Mouse (Mus musculus) liver, embryonic 13.5 days (tissue): ENCODE measurements around the gene Csrnp1. TPM values are rescaled to one million over a fixed set of nuclear protein-coding genes. Genes with fewer than 3 reads are reported as not detected.

Source experiments
- ATAC-seq: fragments of 200-750 bp; cut with Nextera tagmentation; 2 replicates; pipeline ENCODE4 v1.8.0; 2017; ENCODE audit warnings: low read depth, mild to moderate bottlenecking, moderate number of reproducible peaks, moderate library complexity
- DNase-seq: peaks from one replicate; pipeline ENCODE4 v3.0.0; 2022
- H3K27ac ChIP-seq: fragments of 300-500 bp; sonication (generic); 2 replicates; pipeline ENCODE4 v1.5.1; 2015; ENCODE audit warnings: moderate library complexity, mild to moderate bottlenecking, inconsistent platforms
- H3K27me3 ChIP-seq: fragments of 300-500 bp; sonication (generic); 2 replicates; pipeline ENCODE4 v1.6.1; 2015; ENCODE audit warnings: mild to moderate bottlenecking, inconsistent platforms
- H3K36me3 ChIP-seq: fragments of 300-500 bp; sonication (generic); 2 replicates; pipeline ENCODE4 v1.6.1; 2015; ENCODE audit warnings: mild to moderate bottlenecking, inconsistent platforms
- H3K4me1 ChIP-seq: fragments of 300-500 bp; sonication (generic); replicated peaks from 2 replicates; pipeline ENCODE4 v1.6.1; 2015; ENCODE audit warnings: inconsistent platforms
- H3K4me2 ChIP-seq: fragments of 300-500 bp; sonication (generic); 2 replicates; pipeline ENCODE4 v1.6.1; 2015; ENCODE audit warnings: inconsistent platforms, mild to moderate bottlenecking, moderate library complexity
- H3K4me3 ChIP-seq: fragments of 300-500 bp; sonication (generic); replicated peaks from 2 replicates; pipeline ENCODE4 v1.5.1; 2015; ENCODE audit warnings: mild to moderate bottlenecking, inconsistent platforms
- H3K9ac ChIP-seq: fragments of 300-500 bp; sonication (generic); 2 replicates; pipeline ENCODE4 v1.6.1; 2015; ENCODE audit warnings: mild to moderate bottlenecking, inconsistent platforms
- H3K9me3 ChIP-seq: fragments of 300-500 bp; sonication (generic); replicated peaks from 2 replicates; pipeline ENCODE4 v1.6.1; 2016; ENCODE audit warnings: inconsistent platforms
- WGBS: fragments of 180-500 bp; shearing (Covaris S2); methylation state at CpG from one replicate; pipeline ENCODE4 v1.1.7; 2015; ENCODE audit not compliant: insufficient replicate concordance; 5-methylcytosine and 5-hydroxymethylcytosine counted together
- polyA plus RNA-seq: library from polyadenylated mRNA; unstranded; fragments of >200 nt; fragmentation: Nextera tagmentation; extraction: Ambion mirVana; gene quantifications from 2 replicates; pipeline ENCODE4 v1.2.1, GENCODE M21; 2015

Csrnp1 gene
- polyA plus RNA-seq, 1 experiment from 2014 or later: 1.3 TPM

- ATAC-seq: no peak
- H3K27me3 ChIP-seq: no peaks in the 10 kb centered on the region
- no peaks in the 10 kb centered on the region for H3K9me3 ChIP-seq
- no peak for DNase-seq
- WGBS: 83% methylated on average over 26 of the region's 26 CpGs
- no peak overlapping the region for H3K4me3 ChIP-seq
- H3K4me1 ChIP-seq: peaks cover 21% of the 10 kb centered on the region
- no peak overlapping the region for H3K27ac ChIP-seq
- H3K36me3 ChIP-seq: no peaks in the 10 kb centered on the region
- no peak overlapping the region for H3K4me2 ChIP-seq
- H3K9ac ChIP-seq: no peak overlapping the region
Measured at GRCm38 (mm10) chr9:119966221-119966910, 18.1 kb downstream of the Csrnp1 start.

- Histone ChIP-seq H3K36me3 (no peaks in the 10 kb centered on the region), H3K27ac (no peak overlapping the region)
- no peak for ATAC-seq
Measured at GRCm38 (mm10) chr9:119965186-119965585, 19.3 kb downstream of the Csrnp1 start.

GRCm38 (mm10) chr9:119964206-119964605, 20.3 kb downstream of the Csrnp1 start:
- H3K4me3 ChIP-seq: no peak overlapping the region
- ATAC-seq (peak; percentile 42), DNase-seq (no peak)
- H3K36me3 ChIP-seq: no peaks in the 10 kb centered on the region
- no peaks in the 10 kb centered on the region for H3K27me3 ChIP-seq
- H3K9ac ChIP-seq: no peak overlapping the region
- peaks cover 21% of the 10 kb centered on the region for H3K4me1 ChIP-seq
- WGBS: 48% methylated on average over 3 of the region's 3 CpGs
- H3K4me2 ChIP-seq: no peak overlapping the region
- H3K27ac ChIP-seq: no peak overlapping the region; the same call in 1 of the 2 replicates
- H3K9me3 ChIP-seq: no peaks in the 10 kb centered on the region

More at GRCm38 (mm10) chr9:119965186-119965585, 19.3 kb downstream of the Csrnp1 start:
- 49% methylated on average over 3 of the region's 3 CpGs for WGBS
- Histone ChIP-seq H3K9me3 (no peaks in the 10 kb centered on the region), H3K27me3 (no peaks in the 10 kb centered on the region), H3K4me3 (no peak overlapping the region), H3K9ac (no peak overlapping the region), H3K4me2 (no peak overlapping the region), H3K4me1 (peaks cover 21% of the 10 kb centered on the region)
- DNase-seq: no peak

- no peaks in the 10 kb centered on the region for H3K36me3 ChIP-seq
- DNase-seq (peak; percentile 61), ATAC-seq (peak; percentile 78)
- H3K4me2 ChIP-seq: peak overlapping the region; percentile 34
- H3K27me3 ChIP-seq: no peaks in the 10 kb centered on the region
- peaks cover 21% of the 10 kb centered on the region for H3K4me1 ChIP-seq
- peak overlapping the region; percentile 11 for H3K4me3 ChIP-seq
- 11% methylated on average over 21 of the region's 21 CpGs for WGBS
- peak overlapping the region; percentile 15; the same call in 1 of the 2 replicates for H3K9ac ChIP-seq
- no peak overlapping the region for H3K27ac ChIP-seq
- no peaks in the 10 kb centered on the region for H3K9me3 ChIP-seq
Measured at GRCm38 (mm10) chr9:119962987-119963667, 21.3 kb downstream of the Csrnp1 start.

- H3K9ac ChIP-seq: no peak overlapping the region
- 57% methylated on average over 4 of the region's 4 CpGs for WGBS
- H3K27me3 ChIP-seq: no peaks in the 10 kb centered on the region
- H3K27ac ChIP-seq: no peak overlapping the region
- no peaks in the 10 kb centered on the region for H3K9me3 ChIP-seq
- DNase-seq: no peak
- H3K4me1 ChIP-seq: peaks cover 21% of the 10 kb centered on the region
- H3K36me3 ChIP-seq: no peaks in the 10 kb centered on the region
- no peak overlapping the region for H3K4me3 ChIP-seq
- no peak for ATAC-seq
- no peak overlapping the region for H3K4me2 ChIP-seq
Measured at GRCm38 (mm10) chr9:119962216-119962615, 22.2 kb downstream of the Csrnp1 start.

- peaks cover 10% of the 10 kb centered on the region for H3K4me1 ChIP-seq
- no peak overlapping the region for H3K9ac ChIP-seq
- no peak overlapping the region for H3K4me2 ChIP-seq
- ATAC-seq (no peak), DNase-seq (no peak)
- no peaks in the 10 kb centered on the region for H3K9me3 ChIP-seq
- H3K27ac ChIP-seq: no peak overlapping the region
- H3K27me3 ChIP-seq: no peaks in the 10 kb centered on the region
- H3K4me3 ChIP-seq: no peak overlapping the region
- H3K36me3 ChIP-seq: no peaks in the 10 kb centered on the region
- WGBS: 55% methylated on average over 9 of the region's 9 CpGs
Measured at GRCm38 (mm10) chr9:119958835-119959234, 25.6 kb downstream of the Csrnp1 start.

- DNase-seq (no peak), ATAC-seq (no peak)
- H3K36me3 ChIP-seq: no peaks in the 10 kb centered on the region
- no peak overlapping the region for H3K4me3 ChIP-seq
- H3K27me3 ChIP-seq: no peaks in the 10 kb centered on the region
- H3K9me3 ChIP-seq: no peaks in the 10 kb centered on the region
- no peak overlapping the region for H3K27ac ChIP-seq
- 72% methylated on average over 9 of the region's 9 CpGs for WGBS
- no peak overlapping the region for H3K4me2 ChIP-seq
- H3K4me1 ChIP-seq: no peaks in the 10 kb centered on the region
- H3K9ac ChIP-seq: no peak overlapping the region
Measured at GRCm38 (mm10) chr9:119951388-119951787, 33.1 kb downstream of the Csrnp1 start.

GRCm38 (mm10) chr9:119950434-119950833, 34.0 kb downstream of the Csrnp1 start:
- Histone ChIP-seq H3K9me3 (no peaks in the 10 kb centered on the region), H3K27ac (no peak overlapping the region), H3K4me1 (no peaks in the 10 kb centered on the region), H3K27me3 (no peaks in the 10 kb centered on the region), H3K4me3 (no peak overlapping the region), H3K9ac (no peak overlapping the region), H3K4me2 (no peak overlapping the region), H3K36me3 (no peaks in the 10 kb centered on the region)
- DNase-seq (no peak), ATAC-seq (no peak)
- WGBS: 55% methylated on average over 6 of the region's 6 CpGs

- Histone ChIP-seq H3K9me3 (no peaks in the 10 kb centered on the region), H3K4me2 (no peak overlapping the region), H3K27me3 (no peaks in the 10 kb centered on the region), H3K4me1 (no peaks in the 10 kb centered on the region), H3K36me3 (no peaks in the 10 kb centered on the region), H3K4me3 (no peak overlapping the region), H3K9ac (no peak overlapping the region), H3K27ac (no peak overlapping the region)
- ATAC-seq (no peak), DNase-seq (no peak)
- WGBS: 12% methylated on average over 3 of the region's 3 CpGs
Measured at GRCm38 (mm10) chr9:119948804-119949203, 35.7 kb downstream of the Csrnp1 start.

GRCm38 (mm10) chr9:119945173-119945900, 39.1 kb downstream of the Csrnp1 start:
- 60% methylated on average over 12 of the region's 12 CpGs for WGBS
- Histone ChIP-seq H3K9me3 (no peaks in the 10 kb centered on the region), H3K27ac (no peak overlapping the region), H3K4me1 (no peaks in the 10 kb centered on the region), H3K27me3 (no peaks in the 10 kb centered on the region), H3K4me3 (no peak overlapping the region), H3K4me2 (no peak overlapping the region), H3K9ac (no peak overlapping the region), H3K36me3 (no peaks in the 10 kb centered on the region)
- DNase-seq: no peak
- no peak for ATAC-seq

- Histone ChIP-seq H3K9me3 (no peaks in the 10 kb centered on the region), H3K27ac (no peak overlapping the region; the same call in 1 of the 2 replicates), H3K9ac (no peak overlapping the region), H3K4me1 (no peaks in the 10 kb centered on the region), H3K27me3 (no peaks in the 10 kb centered on the region; the same call in 1 of the 2 replicates), H3K36me3 (no peaks in the 10 kb centered on the region), H3K4me2 (no peak overlapping the region), H3K4me3 (no peak overlapping the region)
- no peak for DNase-seq
- 58% methylated on average over 1 of the region's 1 CpGs for WGBS
- no peak for ATAC-seq
Measured at GRCm38 (mm10) chr9:119943326-119943725, 41.1 kb downstream of the Csrnp1 start.
